Mouse (Mus musculus) forebrain, embryonic 11.5 days (tissue): ENCODE measurements around the gene Vcp. TPM values are rescaled to one million over a fixed set of nuclear protein-coding genes. Genes with fewer than 3 reads are reported as not detected.

Experiments
- ATAC-seq: fragments of 200-750 bp; cut with Nextera tagmentation; replicated peaks from 2 replicates; pipeline ENCODE4 v1.8.0; 2017; ENCODE audit warnings: moderate TSS enrichment; ENCODE audit not compliant: low FRiP score
- DNase-seq: peaks from one replicate; pipeline ENCODE4 v3.0.0-alpha.2; 2017; ENCODE audit warnings: low spot score
- H3K27ac ChIP-seq: fragments of 300-500 bp; sonication (generic); 2 replicates; pipeline ENCODE4 v1.5.1; 2014; ENCODE audit warnings: low read depth, low read length
- H3K27me3 ChIP-seq: fragments of 300-500 bp; sonication (generic); 2 replicates; pipeline ENCODE4 v1.6.1; 2014; ENCODE audit warnings: mild to moderate bottlenecking, low read length, mixed read lengths; ENCODE audit not compliant: control insufficient read depth, insufficient read depth
- H3K36me3 ChIP-seq: fragments of 300-500 bp; sonication (generic); 2 replicates; pipeline ENCODE4 v1.6.1; 2014; ENCODE audit warnings: mild to moderate bottlenecking, low read length, moderate library complexity, mixed read lengths; ENCODE audit not compliant: control insufficient read depth, insufficient read depth
- H3K4me1 ChIP-seq: fragments of 300-500 bp; sonication (generic); replicated peaks from 2 replicates; pipeline ENCODE4 v1.6.1; 2014; ENCODE audit warnings: low read length, mixed read lengths; ENCODE audit not compliant: control insufficient read depth, insufficient read depth
- H3K4me2 ChIP-seq: fragments of 300-500 bp; sonication (generic); 2 replicates; pipeline ENCODE4 v1.6.1; 2014; ENCODE audit warnings: low read depth, mild to moderate bottlenecking, low read length, moderate library complexity, mixed read lengths; ENCODE audit not compliant: severe bottlenecking
- H3K4me3 ChIP-seq: fragments of 300-500 bp; sonication (generic); 2 replicates; pipeline ENCODE4 v1.5.1; 2014; ENCODE audit warnings: low read depth, low read length
- H3K9ac ChIP-seq: fragments of 300-500 bp; sonication (generic); 2 replicates; pipeline ENCODE4 v1.6.1; 2014; ENCODE audit warnings: low read length
- H3K9me3 ChIP-seq: fragments of 300-500 bp; sonication (generic); 2 replicates; pipeline ENCODE4 v1.6.1; 2016; ENCODE audit warnings: low read length, mixed read lengths; ENCODE audit not compliant: control insufficient read depth
- WGBS: fragments of 180-500 bp; shearing (Covaris S2); extraction: QIAGEN DNeasy Blood & Tissue Kit; methylation state at CpG from one replicate; pipeline ENCODE4 v1.1.7; 2014; 5-methylcytosine and 5-hydroxymethylcytosine counted together
- polyA plus RNA-seq: library from polyadenylated mRNA; unstranded; fragments of >200 nt; fragmentation: Nextera tagmentation; extraction: Ambion mirVana; gene quantifications from 2 replicates; pipeline ENCODE4 v1.2.1, GENCODE M21; 2014

Vcp gene
- polyA plus RNA-seq, 1 experiment from 2014 or later: 653 TPM

DNA sequence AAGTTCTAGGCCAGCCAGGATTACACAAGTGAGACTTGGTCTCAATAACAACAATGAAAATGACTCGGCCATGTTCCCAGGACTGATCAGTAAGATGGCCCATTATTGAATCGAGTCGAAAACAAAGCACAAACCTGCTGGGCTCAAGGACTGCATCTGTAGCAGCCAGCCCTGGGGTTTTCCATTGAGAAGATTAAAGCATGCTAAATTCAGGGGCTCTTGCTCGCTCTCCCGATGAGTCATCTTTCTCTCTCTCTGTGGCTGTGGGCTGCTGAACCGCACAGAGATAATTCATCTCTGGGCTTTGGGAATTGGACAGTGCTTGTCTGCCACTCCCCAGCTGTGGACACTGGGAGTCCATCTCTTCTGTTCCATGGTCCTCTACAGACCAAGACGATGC, 58.9 kb downstream of the Vcp start:
- 77% methylated on average over 7 of the region's 7 CpGs for WGBS
- H3K9me3 ChIP-seq: no peaks in the 10 kb centered on the region
- no peak overlapping the region for H3K4me2 ChIP-seq
- H3K4me3 ChIP-seq: no peak overlapping the region
- H3K9ac ChIP-seq: no peak overlapping the region
- no peak overlapping the region for H3K27ac ChIP-seq
- no peaks in the 10 kb centered on the region for H3K27me3 ChIP-seq
- no peaks in the 10 kb centered on the region for H3K36me3 ChIP-seq
- ATAC-seq (no peak), DNase-seq (no peak)
- peaks cover 2% of the 10 kb centered on the region; the same call in 1 of the 2 replicates for H3K4me1 ChIP-seq

DNA sequence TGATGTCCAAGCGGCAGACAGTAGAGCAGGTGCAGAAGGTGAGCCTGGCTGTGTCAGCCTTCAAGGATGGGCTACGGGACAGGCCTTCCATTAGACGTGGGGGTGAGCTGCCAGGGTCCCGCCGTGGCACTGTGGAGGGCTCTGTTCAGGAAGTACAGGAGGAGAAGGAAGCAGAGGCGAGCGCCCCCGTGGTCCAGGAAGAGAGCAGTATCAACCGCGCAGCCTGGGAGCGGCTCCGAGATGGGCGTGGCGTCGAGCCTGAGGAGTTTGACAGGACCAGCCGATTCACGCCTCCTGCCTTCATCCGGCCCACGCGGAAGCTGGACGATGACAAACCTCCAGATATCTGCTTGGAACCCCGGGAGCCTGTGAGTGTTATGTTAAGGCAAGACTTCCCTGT, 66.7 kb downstream of the Vcp start:
- Histone ChIP-seq H3K9me3 (no peaks in the 10 kb centered on the region), H3K4me3 (no peak overlapping the region), H3K4me1 (0 out of 2 replicates have a peak, but pooled peaks cover 4% of the 10 kb centered on the region), H3K9ac (peak overlapping the region; percentile 27; the same call in 1 of the 2 replicates), H3K27ac (no peak overlapping the region), H3K36me3 (no peaks in the 10 kb centered on the region), H3K4me2 (peak overlapping the region; percentile 36), H3K27me3 (no peaks in the 10 kb centered on the region)
- 9% methylated on average over 22 of the region's 22 CpGs for WGBS
- DNase-seq (peak; percentile 79), ATAC-seq (peak; percentile 60; the same call in 1 of the 2 replicates)

DNA sequence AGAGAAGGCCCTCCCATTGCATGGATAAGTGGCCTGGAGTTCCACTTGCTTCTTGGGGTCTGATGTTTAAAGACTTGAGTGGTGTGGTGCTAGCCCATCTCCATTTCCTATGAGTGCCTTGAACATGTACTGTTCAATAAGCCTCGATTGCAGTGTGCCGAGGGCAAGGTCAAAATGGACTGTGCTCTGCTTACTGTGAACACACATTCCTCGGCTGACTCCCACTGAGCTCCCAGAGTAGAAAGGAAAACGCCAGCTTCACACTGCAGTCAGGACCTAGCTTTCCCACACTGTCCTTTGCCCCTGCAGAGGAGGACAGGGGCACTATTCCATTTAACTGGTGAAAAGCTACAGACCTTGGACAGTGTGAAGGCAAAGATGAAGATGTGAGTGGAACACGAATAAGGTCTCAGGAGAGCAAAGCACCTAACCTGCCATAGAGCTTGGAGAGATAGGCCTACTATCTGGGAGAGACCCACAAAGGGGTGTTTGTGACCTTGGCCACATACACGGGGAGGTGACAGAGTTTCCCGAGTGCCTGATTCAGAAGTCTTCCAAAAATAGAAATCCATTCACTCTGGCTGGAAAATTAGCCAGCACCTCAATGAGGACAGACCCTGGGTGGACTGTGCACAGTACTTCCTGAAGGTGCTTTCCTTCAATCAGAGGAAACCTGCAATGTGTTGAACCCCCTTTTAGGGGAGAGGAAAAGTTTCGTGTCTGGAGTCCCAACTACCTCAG, 67.9 kb downstream of the Vcp start:
- DNase-seq (peak; percentile 39), ATAC-seq (no peak)
- no peaks in the 10 kb centered on the region for H3K9me3 ChIP-seq
- H3K4me2 ChIP-seq: no peak overlapping the region
- no peak overlapping the region for H3K27ac ChIP-seq
- H3K4me3 ChIP-seq: no peak overlapping the region
- no peaks in the 10 kb centered on the region for H3K36me3 ChIP-seq
- H3K4me1 ChIP-seq: 0 out of 2 replicates have a peak, but pooled peaks cover 4% of the 10 kb centered on the region
- H3K9ac ChIP-seq: no peak overlapping the region
- no peaks in the 10 kb centered on the region for H3K27me3 ChIP-seq
- 76% methylated on average over 8 of the region's 8 CpGs for WGBS

Other genes starting within 250 kb of the Vcp start
- gene Ccl19, start 243.9 kb downstream of the Vcp start, polyA plus RNA-seq: not detected in 2 replicates
- 0.27 and 0.39 TPM in 2 replicates for gene Ccl21a, start 226.5 kb downstream of the Vcp start, polyA plus RNA-seq
- 0.08 and 0.28 TPM in 2 replicates for gene Fam205a1, start 146.6 kb downstream of the Vcp start, polyA plus RNA-seq
- 0.33 and 0.43 TPM in 2 replicates for gene Gm12394, start 143.7 kb downstream of the Vcp start, polyA plus RNA-seq
- 0.84 and 1.00 TPM in 2 replicates for gene Fam205c, start 126.3 kb downstream of the Vcp start, polyA plus RNA-seq
- 1.3 and 2.1 TPM in 2 replicates for gene Phf24, start 83.8 kb downstream of the Vcp start, polyA plus RNA-seq
- gene Dnajb5, start 50.7 kb downstream of the Vcp start, polyA plus RNA-seq: 16.4 and 24.7 TPM in 2 replicates
- gene 1700022I11Rik, start 30.9 kb downstream of the Vcp start, polyA plus RNA-seq: 0.56 and 0.96 TPM in 2 replicates
- gene Fancg, start 10.0 kb upstream of the Vcp start, polyA plus RNA-seq: 24.6 and 24.7 TPM in 2 replicates
- 25.8 and 26.1 TPM in 2 replicates for gene Pigo, start 25.3 kb upstream of the Vcp start, polyA plus RNA-seq
- gene Stoml2, start 31.2 kb upstream of the Vcp start, polyA plus RNA-seq: 378 and 409 TPM in 2 replicates
- gene Fam214b, start 45.7 kb upstream of the Vcp start, polyA plus RNA-seq: 28.1 and 28.9 TPM in 2 replicates
- 22.9 and 23.0 TPM in 2 replicates for gene Unc13b, start 58.4 kb upstream of the Vcp start, polyA plus RNA-seq